Mouse (Mus musculus) stomach, postnatal 0 days (tissue): ENCODE measurements around the gene Zfp697.

Experiments
- CTCF ChIP-seq: IDR thresholded peaks from 2 replicates; pipeline ENCODE4 v1.5.1; 2016; ENCODE audit warnings: antibody characterized with exemption, low read depth, mild to moderate bottlenecking, moderate library complexity
- EP300 ChIP-seq: optimal IDR thresholded peaks from 2 replicates; pipeline ENCODE3; 2016; ENCODE audit warnings: antibody characterized with exemption

- TF ChIP-seq CTCF (no peak), EP300 (no peak)
These were observed 400.1 kb downstream of the Zfp697 start for GRCm38 (mm10) chr3:98782181-98782868.
